Mouse (Mus musculus) stomach, embryonic 14.5 days (tissue): ENCODE measurements at regions not wholly inside any gene's neighbourhood (a gene's known extent, or its start where the extent isn't known, plus 50 kb on each side); places are given as distances from the start of the nearest gene placed in this dataset.

Experiments
- ATAC-seq: fragments of 200-750 bp; cut with Nextera tagmentation; 2 replicates; pipeline ENCODE4 v1.8.0; 2017; ENCODE audit warnings: low read depth, moderate TSS enrichment; ENCODE audit not compliant: insufficient number of reproducible peaks, insufficient read depth, low FRiP score
- H3K27ac ChIP-seq: fragments of 300-500 bp; sonication (generic); 2 replicates; pipeline ENCODE4 v1.5.1; 2014; ENCODE audit warnings: mild to moderate bottlenecking, low read length, moderate library complexity, mixed read lengths
- H3K27me3 ChIP-seq: fragments of 300-500 bp; sonication (generic); 2 replicates; pipeline ENCODE4 v1.6.1; 2014; ENCODE audit warnings: low read length, control low read depth, mixed read lengths; ENCODE audit not compliant: control insufficient read depth, insufficient read depth
- H3K36me3 ChIP-seq: fragments of 300-500 bp; sonication (generic); 2 replicates; pipeline ENCODE4 v1.6.1; 2014; ENCODE audit warnings: mild to moderate bottlenecking, control low read depth, low read length, moderate library complexity, mixed read lengths; ENCODE audit not compliant: control insufficient read depth, insufficient read depth
- H3K4me1 ChIP-seq: fragments of 300-500 bp; sonication (generic); 2 replicates; pipeline ENCODE4 v1.6.1; 2014; ENCODE audit warnings: low read length, control low read depth, mixed read lengths; ENCODE audit not compliant: control insufficient read depth, insufficient read depth
- H3K4me2 ChIP-seq: fragments of 300-500 bp; sonication (generic); replicated peaks from 2 replicates; pipeline ENCODE4 v1.6.1; 2014; ENCODE audit warnings: low read depth, low read length, control low read depth
- H3K4me3 ChIP-seq: fragments of 300-500 bp; sonication (generic); 2 replicates; pipeline ENCODE4 v1.5.1; 2014; ENCODE audit warnings: low read depth, low read length, control low read depth
- H3K9ac ChIP-seq: fragments of 300-500 bp; sonication (generic); replicated peaks from 2 replicates; pipeline ENCODE4 v1.6.1; 2014; ENCODE audit warnings: low read depth, mild to moderate bottlenecking, control low read depth, low read length, moderate library complexity, mixed read lengths
- H3K9me3 ChIP-seq: fragments of 300-500 bp; sonication (generic); 2 replicates; pipeline ENCODE4 v1.6.1; 2016; ENCODE audit warnings: low read depth, low read length, control low read depth; ENCODE audit not compliant: control insufficient read depth
- WGBS: fragments of 180-500 bp; shearing (Covaris S2); extraction: QIAGEN DNeasy Blood & Tissue Kit; methylation state at CpG from one replicate; pipeline ENCODE4 v1.1.7; 2014; 5-methylcytosine and 5-hydroxymethylcytosine counted together

- H3K9ac ChIP-seq = no peak overlapping the region
- no peak overlapping the region for H3K27ac ChIP-seq
- no peak overlapping the region for H3K4me2 ChIP-seq
- H3K27me3 ChIP-seq = no peaks in the 10 kb centered on the region
- WGBS = 45% methylated on average over 3 of the region's 3 CpGs
- no peaks in the 10 kb centered on the region for H3K36me3 ChIP-seq
- H3K4me3 ChIP-seq = no peak overlapping the region
- no peaks in the 10 kb centered on the region for H3K9me3 ChIP-seq
- no peaks in the 10 kb centered on the region for H3K4me1 ChIP-seq
- ATAC-seq = no peak
These were observed 83.8 kb downstream of the Fasl start for GRCm38 (mm10) chr1:161704527-161704926.

GRCm38 (mm10) chr1:161695886-161696285 is 92.4 kb downstream of the Fasl start:
- Histone ChIP-seq H3K4me3 (no peak overlapping the region), H3K4me2 (no peak overlapping the region), H3K4me1 (0 out of 2 replicates have a peak, but pooled peaks cover 4% of the 10 kb centered on the region), H3K27me3 (no peaks in the 10 kb centered on the region), H3K36me3 (no peaks in the 10 kb centered on the region), H3K9ac (no peak overlapping the region), H3K9me3 (no peaks in the 10 kb centered on the region), H3K27ac (no peak overlapping the region)
- no peak for ATAC-seq
- 24% methylated on average over 5 of the region's 5 CpGs for WGBS

- Histone ChIP-seq H3K36me3 (no peaks in the 10 kb centered on the region), H3K27me3 (no peaks in the 10 kb centered on the region), H3K4me2 (no peak overlapping the region), H3K9me3 (no peaks in the 10 kb centered on the region), H3K4me1 (0 out of 2 replicates have a peak, but pooled peaks cover 4% of the 10 kb centered on the region), H3K9ac (no peak overlapping the region), H3K27ac (no peak overlapping the region), H3K4me3 (no peak overlapping the region)
- WGBS = 69% methylated on average over 6 of the region's 6 CpGs
- no peak for ATAC-seq
These were observed 94.5 kb downstream of the Fasl start for GRCm38 (mm10) chr1:161693768-161694160.

GRCm38 (mm10) chr1:161692836-161693767 is 95.2 kb downstream of the Fasl start:
- H3K4me1 ChIP-seq = 0 out of 2 replicates have a peak, but pooled peaks cover 4% of the 10 kb centered on the region
- 83% methylated on average over 14 of the region's 14 CpGs for WGBS
- no peak overlapping the region for H3K9ac ChIP-seq
- H3K9me3 ChIP-seq = no peaks in the 10 kb centered on the region
- H3K27ac ChIP-seq = no peak overlapping the region
- ATAC-seq = no peak
- no peak overlapping the region for H3K4me3 ChIP-seq
- H3K27me3 ChIP-seq = no peaks in the 10 kb centered on the region
- no peak overlapping the region for H3K4me2 ChIP-seq
- no peaks in the 10 kb centered on the region for H3K36me3 ChIP-seq

DNA sequence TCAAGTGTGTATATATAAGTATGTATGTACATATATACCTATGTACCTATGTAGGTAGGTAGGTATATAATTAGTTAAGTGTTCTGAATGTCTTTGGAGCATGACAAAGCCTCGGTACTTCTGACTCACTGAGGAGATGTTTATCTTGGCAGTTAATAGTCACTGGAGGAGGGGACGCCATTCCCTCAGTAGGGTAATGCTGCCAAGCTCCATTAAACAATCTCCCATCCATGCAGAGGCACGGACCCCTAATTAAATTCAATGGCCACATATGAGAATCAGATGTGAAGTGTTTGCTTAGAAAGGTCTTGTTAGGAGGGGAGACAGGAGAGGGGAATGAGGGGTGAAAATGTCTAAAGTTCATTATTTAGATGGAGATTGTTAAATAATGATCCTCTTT is 99.3 kb downstream of the Fasl start:
- 9% methylated on average over 3 of the region's 3 CpGs for WGBS
- no peak for ATAC-seq
- Histone ChIP-seq H3K9ac (no peak overlapping the region), H3K9me3 (no peaks in the 10 kb centered on the region), H3K27me3 (no peaks in the 10 kb centered on the region), H3K36me3 (no peaks in the 10 kb centered on the region), H3K4me3 (no peak overlapping the region), H3K27ac (no peak overlapping the region), H3K4me2 (no peak overlapping the region), H3K4me1 (no peaks in the 10 kb centered on the region)

- Histone ChIP-seq H3K9me3 (no peaks in the 10 kb centered on the region), H3K27ac (no peak overlapping the region), H3K4me1 (no peaks in the 10 kb centered on the region), H3K4me3 (no peak overlapping the region), H3K36me3 (no peaks in the 10 kb centered on the region), H3K9ac (no peak overlapping the region), H3K4me2 (no peak overlapping the region), H3K27me3 (no peaks in the 10 kb centered on the region)
- peak; percentile 37; the same call in 1 of the 2 replicates for ATAC-seq
- 28% methylated on average over 12 of the region's 12 CpGs for WGBS
These were observed 100.7 kb downstream of the Fasl start for GRCm38 (mm10) chr1:161687548-161687947.

- Histone ChIP-seq H3K4me3 (no peak overlapping the region), H3K4me1 (no peaks in the 10 kb centered on the region), H3K4me2 (no peak overlapping the region), H3K27ac (no peak overlapping the region), H3K36me3 (no peaks in the 10 kb centered on the region), H3K9me3 (no peaks in the 10 kb centered on the region), H3K27me3 (no peaks in the 10 kb centered on the region), H3K9ac (no peak overlapping the region)
- WGBS = 69% methylated on average over 6 of the region's 6 CpGs
- ATAC-seq = no peak
These were observed 107.7 kb downstream of the Fasl start for GRCm38 (mm10) chr1:161680558-161680957.

DNA sequence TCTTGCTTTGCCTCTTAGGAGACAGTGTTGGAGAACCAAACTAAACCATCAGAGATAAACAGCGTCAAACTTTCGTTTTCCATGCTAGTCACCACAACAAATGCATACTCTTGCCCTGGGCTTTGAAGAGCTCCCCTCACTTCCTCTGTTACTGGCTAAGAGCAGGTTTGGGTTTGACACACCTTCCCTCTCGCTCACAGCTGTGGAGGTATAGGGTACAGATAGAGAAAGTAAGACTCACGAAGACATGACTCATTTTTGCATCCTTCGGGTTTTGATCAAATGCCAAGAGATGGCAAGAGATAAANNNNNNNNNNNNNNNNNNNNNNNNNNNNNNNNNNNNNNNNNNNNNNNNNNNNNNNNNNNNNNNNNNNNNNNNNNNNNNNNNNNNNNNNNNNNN is 117.4 kb downstream of the Fasl start:
- H3K27me3 ChIP-seq = no peaks in the 10 kb centered on the region
- H3K9ac ChIP-seq = no peak overlapping the region
- H3K27ac ChIP-seq = no peak overlapping the region
- H3K4me1 ChIP-seq = no peaks in the 10 kb centered on the region
- no peak for ATAC-seq
- H3K4me2 ChIP-seq = no peak overlapping the region
- no peaks in the 10 kb centered on the region for H3K36me3 ChIP-seq
- H3K9me3 ChIP-seq = no peaks in the 10 kb centered on the region
- 84% methylated on average over 5 of the region's 5 CpGs for WGBS
- no peak overlapping the region for H3K4me3 ChIP-seq
